Mouse (Mus musculus) CH12.LX (cell line): ENCODE data around the gene Krr1.

Source experiments
- CHD1 ChIP-seq: IDR thresholded peaks from 2 replicates; pipeline ENCODE4 v1.6.1; 2012; ENCODE audit warnings: low read depth, low read length, improper control_type of control experiment, inconsistent platforms
- CTCF ChIP-seq, 2 experiments: IDR thresholded peaks in 1 of 2; conservative IDR thresholded peaks in 1 of 2; 2 replicates each; pipeline ENCODE4 v1.5.1; 2011 to 2012; ENCODE audit warnings: low read depth in 2 of 2, low read length in 2 of 2, improper control_type of control experiment in 1 of 2, inconsistent platforms in 1 of 2, mild to moderate bottlenecking in 1 of 2, moderate library complexity in 1 of 2
- MAZ ChIP-seq: IDR thresholded peaks from 2 replicates; pipeline ENCODE4 v1.6.1; 2012; ENCODE audit warnings: low read depth, mild to moderate bottlenecking, inconsistent platforms, low read length, improper control_type of control experiment, moderate library complexity
- MYC ChIP-seq: IDR thresholded peaks from 2 replicates; pipeline ENCODE4 v1.6.1; 2011; ENCODE audit warnings: low read depth, mild to moderate bottlenecking, improper control_type of control experiment, low read length
- POLR2A ChIP-seq: IDR thresholded peaks from 2 replicates; pipeline ENCODE4 v1.6.1; 2011; ENCODE audit warnings: low read depth, mild to moderate bottlenecking, improper control_type of control experiment, low read length
- POLR2AphosphoS2 ChIP-seq: IDR thresholded peaks from 2 replicates; pipeline ENCODE4 v1.6.1; 2011; ENCODE audit warnings: low read depth, low read length, improper control_type of control experiment
- SMC3 ChIP-seq: IDR thresholded peaks from 2 replicates; pipeline ENCODE4 v1.6.1; 2011; ENCODE audit warnings: low read depth, low read length, improper control_type of control experiment
- ZC3H11A ChIP-seq: IDR thresholded peaks from 2 replicates; pipeline ENCODE4 v1.6.1; 2012; ENCODE audit warnings: low read depth, mild to moderate bottlenecking, inconsistent platforms, low read length, improper control_type of control experiment
- ZMIZ1 ChIP-seq: IDR thresholded peaks from 2 replicates; pipeline ENCODE4 v1.6.1; 2012; ENCODE audit warnings: low read depth, mild to moderate bottlenecking, inconsistent platforms, low read length, improper control_type of control experiment

GRCm38 (mm10) chr10:111948041-111948440 is 24.4 kb upstream of the Krr1 start:
- TF ChIP-seq CHD1 (no peak), POLR2A (no peak), ZC3H11A (no peak), CTCF (conservative IDR thresholded peaks at IDR 0.05 in 1 of 2, IDR thresholded peaks at IDR 0.05 in 1 of 2; ENCODE audit: low read depth in 2 of 2, low read length in 2 of 2) (no peak), MAZ (no peak), POLR2AphosphoS2 (no peak), MYC (no peak), SMC3 (no peak), ZMIZ1 (no peak)
